Mouse (Mus musculus): ENCODE results near the gene Zbtb26. TPM values are rescaled to one million over a fixed set of nuclear protein-coding genes. Genes with fewer than 3 reads are reported as not detected.

Zbtb26 gene
- 1 to 10 TPM; 5.5 to 6.7 TPM for total RNA-seq (2023)

DNA sequence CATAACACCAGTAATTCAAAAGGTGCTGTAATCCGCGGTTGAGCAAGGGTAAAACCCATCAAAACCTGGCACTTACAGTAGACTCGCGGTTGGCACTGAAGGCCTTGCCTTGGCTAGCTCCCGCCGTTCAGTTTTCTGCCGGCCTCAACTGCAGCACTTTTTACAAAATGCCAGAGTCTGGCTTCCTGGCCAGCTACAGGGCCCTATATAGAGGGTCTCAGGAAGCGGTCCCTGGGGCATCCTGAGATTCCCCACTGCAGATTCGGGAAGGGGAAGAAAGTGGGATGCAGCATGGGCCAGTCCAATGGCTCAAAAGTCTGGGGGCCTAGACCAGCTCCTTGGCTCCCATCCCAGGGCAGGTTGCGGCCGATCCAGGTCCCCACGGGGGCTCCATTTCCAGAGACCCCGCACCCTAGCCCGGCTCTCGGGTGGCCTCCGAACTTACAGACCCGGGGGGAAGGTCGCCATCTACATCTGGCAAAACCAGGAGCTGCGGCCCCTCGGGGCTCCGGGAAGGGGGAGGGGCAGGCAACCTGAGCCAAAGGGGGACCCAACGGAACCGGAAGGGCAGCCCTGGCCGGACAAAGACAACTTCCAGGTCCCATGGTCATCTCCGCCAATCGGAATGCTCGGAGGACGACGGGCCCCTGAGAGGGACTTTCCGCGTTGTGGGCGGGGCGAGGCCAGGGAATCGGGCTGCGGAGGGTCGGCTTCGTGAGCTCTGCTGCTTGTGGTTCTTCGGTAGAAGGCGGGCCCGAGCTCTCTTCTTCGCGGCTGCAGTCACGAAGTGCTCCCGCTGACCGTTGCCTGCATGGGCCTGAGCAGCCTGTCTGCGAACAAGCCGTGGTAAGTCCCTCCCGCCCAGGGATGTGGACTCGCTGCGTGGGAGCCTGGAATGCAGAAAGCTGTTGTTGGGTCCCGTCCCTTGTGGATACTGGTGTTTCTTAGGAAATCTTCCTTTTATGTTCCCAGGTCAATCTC is at the start of gene Zbtb26, which contains the start of the genes Zbtb6 and Rabgap1:
TSS of gene Zbtb26 (minus strand) at position 525 of the 981 bp plus-strand sequence.
TSS of gene Zbtb6 (minus strand) at position 561 of the 981 bp plus-strand sequence.
TSS of gene Rabgap1 (plus strand) at position 669 of the 981 bp plus-strand sequence.

GRCm38 (mm10) chr2:37422306-37423304 is 20.3 kb downstream of the Zbtb26 start, which contains the start of gene Rc3h2:
TSS of gene Rc3h2 (minus strand) at chr2:37422903.

Other genes with a start within 250 kb of the Zbtb26 start
- not detected for gene Olfr366, start 231.6 kb downstream of the Zbtb26 start, total RNA-seq (2023)
- gene Olfr368, start 116.6 kb downstream of the Zbtb26 start, total RNA-seq (2023): not detected
- gene Pdcl, start 83.8 kb downstream of the Zbtb26 start, total RNA-seq (2023): 10 to 100 TPM; 37.5 to 44.1 TPM
- 10 to 100 TPM; 71.5 to 73.7 TPM for gene Rc3h2, start 20.2 kb downstream of the Zbtb26 start, total RNA-seq (2023)
- gene Zbtb6, start within 50 bp of the Zbtb26 start, total RNA-seq (2023): 10 to 100 TPM; 18.9 to 19.8 TPM
- 10 to 100 TPM; 45.5 to 50.2 TPM for gene Rabgap1, start 144 bp upstream of the Zbtb26 start, total RNA-seq (2023)
- gene Gpr21, start 73.2 kb upstream of the Zbtb26 start, total RNA-seq (2023): 1 to 10 TPM; 3.4 to 3.8 TPM

Data from B cell, adult 67 days (primary cell).